Mouse (Mus musculus) intestine, postnatal 0 days (tissue): ENCODE results near the gene Lrrc3c. TPM values are rescaled to one million over a fixed set of nuclear protein-coding genes. Genes with fewer than 3 reads are reported as not detected.

Experiments
- ATAC-seq: fragments of 200-750 bp; cut with Nextera tagmentation; 2 replicates; pipeline ENCODE4 v1.8.0; 2017; ENCODE audit warnings: mild to moderate bottlenecking, moderate TSS enrichment, moderate library complexity
- H3K27ac ChIP-seq: fragments of 300-500 bp; sonication (generic); 2 replicates; pipeline ENCODE4 v1.5.1; 2014; ENCODE audit warnings: mild to moderate bottlenecking, low read depth, low read length, moderate library complexity
- H3K27me3 ChIP-seq: fragments of 300-500 bp; sonication (generic); replicated peaks from 2 replicates; pipeline ENCODE4 v1.6.1; 2014; ENCODE audit warnings: low read length, mixed read lengths; ENCODE audit not compliant: control insufficient read depth, insufficient read depth
- H3K36me3 ChIP-seq: fragments of 300-500 bp; sonication (generic); 2 replicates; pipeline ENCODE4 v1.6.1; 2014; ENCODE audit warnings: mild to moderate bottlenecking, moderate library complexity; ENCODE audit not compliant: control insufficient read depth, insufficient read depth
- H3K4me1 ChIP-seq: fragments of 300-500 bp; sonication (generic); replicated peaks from 2 replicates; pipeline ENCODE4 v1.6.1; 2014; ENCODE audit warnings: antibody characterized with exemption, low read length, mixed read lengths; ENCODE audit not compliant: control insufficient read depth, insufficient read depth
- H3K4me2 ChIP-seq: fragments of 300-500 bp; sonication (generic); replicated peaks from 2 replicates; pipeline ENCODE4 v1.6.1; 2014; ENCODE audit warnings: low read depth, mild to moderate bottlenecking, moderate library complexity
- H3K4me3 ChIP-seq: fragments of 300-500 bp; sonication (generic); 2 replicates; pipeline ENCODE4 v1.5.1; 2014; ENCODE audit warnings: low read depth, low read length
- H3K9ac ChIP-seq: fragments of 300-500 bp; sonication (generic); 2 replicates; pipeline ENCODE4 v1.6.1; 2014; ENCODE audit warnings: mild to moderate bottlenecking, low read depth, low read length
- H3K9me3 ChIP-seq: fragments of 300-500 bp; sonication (generic); 2 replicates; pipeline ENCODE4 v1.6.1; 2016; ENCODE audit warnings: mixed run types; ENCODE audit not compliant: control insufficient read depth
- CTCF ChIP-seq: sonication (generic); IDR thresholded peaks from 2 replicates; pipeline ENCODE4 v1.5.1; 2016; ENCODE audit warnings: low read depth, mild to moderate bottlenecking, control low read depth, antibody characterized with exemption, moderate library complexity
- WGBS: fragments of 180-500 bp; shearing (Covaris S2); extraction: QIAGEN DNeasy Blood & Tissue Kit; methylation state at CpG from one replicate; pipeline ENCODE4 v1.1.7; 2014; 5-methylcytosine and 5-hydroxymethylcytosine counted together
- polyA plus RNA-seq: library from polyadenylated mRNA; unstranded; fragments of >200 nt; fragmentation: Nextera tagmentation; extraction: Ambion mirVana; gene quantifications from 2 replicates; pipeline ENCODE4 v1.2.1, GENCODE M21; 2015

Lrrc3c gene
- polyA plus RNA-seq, 1 experiment from 2014 or later: not detected

GRCm38 (mm10) chr11:98583571-98583970, 14.5 kb upstream of the Lrrc3c start:
- Histone ChIP-seq H3K27ac (peak overlapping the region; percentile 70), H3K4me1 (peaks cover 6% of the 10 kb centered on the region; the same call in 1 of the 2 replicates), H3K4me2 (peak overlapping the region; percentile 84; the same call in 1 of the 2 replicates), H3K36me3 (peaks cover 23% of the 10 kb centered on the region), H3K9ac (no peak overlapping the region), H3K4me3 (no peak overlapping the region), H3K27me3 (no peaks in the 10 kb centered on the region), H3K9me3 (no peaks in the 10 kb centered on the region)
- TF ChIP-seq CTCF: peak; percentile 50
- 15% methylated on average over 3 of the region's 3 CpGs for WGBS
- no peak for ATAC-seq

- no peak overlapping the region for H3K4me3 ChIP-seq
- H3K9me3 ChIP-seq: no peaks in the 10 kb centered on the region
- peak overlapping the region; percentile 2 for H3K9ac ChIP-seq
- no peak for TF ChIP-seq CTCF
- peak overlapping the region; percentile 57 for H3K27ac ChIP-seq
- no peaks in the 10 kb centered on the region for H3K27me3 ChIP-seq
- peaks cover 6% of the 10 kb centered on the region; the same call in 1 of the 2 replicates for H3K4me1 ChIP-seq
- 19% methylated on average over 1 of the region's 1 CpGs for WGBS
- H3K36me3 ChIP-seq: peaks cover 23% of the 10 kb centered on the region
- ATAC-seq: no peak
- H3K4me2 ChIP-seq: peak overlapping the region; percentile 84
Observed at GRCm38 (mm10) chr11:98584146-98584545, 13.9 kb upstream of the Lrrc3c start.

- 76% methylated on average over 6 of the region's 6 CpGs for WGBS
- Histone ChIP-seq H3K27me3 (no peaks in the 10 kb centered on the region), H3K4me1 (peaks cover 6% of the 10 kb centered on the region; the same call in 1 of the 2 replicates), H3K36me3 (peaks cover 23% of the 10 kb centered on the region), H3K9ac (peak overlapping the region; percentile 2), H3K9me3 (no peaks in the 10 kb centered on the region), H3K4me2 (peak overlapping the region; percentile 84), H3K27ac (peak overlapping the region; percentile 57), H3K4me3 (no peak overlapping the region)
- ATAC-seq: no peak
- no peak for TF ChIP-seq CTCF
Observed at GRCm38 (mm10) chr11:98584629-98585177, 13.4 kb upstream of the Lrrc3c start.

- 0 out of 2 replicates have a peak, but pooled peaks cover 3% of the 10 kb centered on the region for H3K4me1 ChIP-seq
Observed at GRCm38 (mm10) chr11:98586087-98586891, 11.8 kb upstream of the Lrrc3c start.

GRCm38 (mm10) chr11:98586892-98587563, 11.1 kb upstream of the Lrrc3c start, which contains the start of gene Ormdl3:
TSS of gene Ormdl3 (minus strand) at chr11:98587368.
- no peaks in the 10 kb centered on the region for H3K9me3 ChIP-seq
- no peaks in the 10 kb centered on the region for H3K27me3 ChIP-seq
- H3K9ac ChIP-seq: peak within 1 kb of the TSS; percentile 91
- peak within 1 kb of the TSS; percentile 93 for H3K4me3 ChIP-seq
- peak within 1 kb of the TSS; percentile 84 for H3K4me2 ChIP-seq
- WGBS: 0% methylated on average over 49 of the region's 49 CpGs
- peaks cover 16% of the 10 kb centered on the region for H3K36me3 ChIP-seq
- H3K4me1 ChIP-seq: 0 out of 2 replicates have a peak, but pooled peaks cover 3% of the 10 kb centered on the region
- peak; percentile 72 for ATAC-seq
- H3K27ac ChIP-seq: peak within 1 kb of the TSS; percentile 91
- 0 out of 2 replicates have a peak, but pooled peaks have one; percentile 3 for TF ChIP-seq CTCF

More at GRCm38 (mm10) chr11:98586087-98586891, 11.8 kb upstream of the Lrrc3c start:
- 2% methylated on average over 22 of the region's 22 CpGs for WGBS
- peak overlapping the region; percentile 84 for H3K4me2 ChIP-seq
- TF ChIP-seq CTCF: no peak
- H3K27ac ChIP-seq: peak overlapping the region; percentile 91
- no peaks in the 10 kb centered on the region for H3K9me3 ChIP-seq
- peaks cover 23% of the 10 kb centered on the region for H3K36me3 ChIP-seq
- ATAC-seq: 0 out of 2 replicates have a peak, but pooled peaks have one; percentile 0
- peak overlapping the region; percentile 93 for H3K4me3 ChIP-seq
- peak overlapping the region; percentile 91 for H3K9ac ChIP-seq
- no peaks in the 10 kb centered on the region for H3K27me3 ChIP-seq
